Mouse (Mus musculus): Measurements from ENCODE around the gene Tmem233. TPM values are rescaled to one million over a fixed set of nuclear protein-coding genes. Genes with fewer than 3 reads are reported as not detected.

Tmem233 gene
- total and polyA plus RNA-seq, 3 experiments, result not detected

DNA sequence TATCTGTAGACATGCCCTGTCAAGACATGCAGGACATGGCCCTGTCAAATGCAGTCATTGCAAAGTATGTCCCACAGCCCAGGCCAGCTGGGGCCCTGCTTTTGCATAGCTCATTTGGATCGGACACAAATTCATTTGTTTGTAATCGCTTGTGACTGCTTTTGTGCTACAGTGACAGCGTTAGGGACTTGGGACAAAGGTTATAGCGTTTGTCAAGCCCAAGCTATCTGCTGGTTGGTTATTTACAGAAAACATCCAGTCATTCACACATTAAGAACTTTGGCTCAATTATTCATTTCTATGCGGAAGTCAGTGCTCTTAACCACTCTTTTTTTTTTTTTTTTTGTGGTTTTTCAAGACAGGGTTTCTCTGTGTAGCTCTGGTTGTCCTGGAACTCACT, 30.9 kb downstream of the Tmem233 start:
- no peak for TF ChIP-seq CTCF (IDR thresholded peaks at IDR 0.05)
- no peak for TF ChIP-seq EP300 (IDR thresholded peaks at IDR 0.05; ENCODE audit: insufficient read depth, low read depth, low read length)
- TF ChIP-seq POLR2A (IDR thresholded peaks at IDR 0.05; ENCODE audit: insufficient read depth, low read depth, low read length), result no peak
- no peak overlapping the region for H3K27ac ChIP-seq
- H3K79me2 ChIP-seq (replicated peaks; ENCODE audit: control insufficient read depth, insufficient read depth, low read length), result no peaks in the 10 kb centered on the region
- WGBS, result 87% methylated on average over 5 of the region's 5 CpGs
- no peaks in the 10 kb centered on the region for H3K36me3 ChIP-seq (ENCODE audit: control insufficient read depth, insufficient read depth, low read length)
- H3K4me1 ChIP-seq (ENCODE audit: control insufficient read depth, insufficient read depth, low read length), result peaks cover 2% of the 10 kb centered on the region; the same call in 1 of the 2 replicates
- H3K27me3 ChIP-seq (ENCODE audit: control insufficient read depth, insufficient read depth, low read length), result no peaks in the 10 kb centered on the region; the same call in 1 of the 2 replicates
- intact Hi-C loops (cut with DNase I), result no loop called here
- no peak overlapping the region for H3K4me3 ChIP-seq
- no peak overlapping the region for H3K9ac ChIP-seq (ENCODE audit: low read depth, low read length)
- no peak for DNase-seq

DNA sequence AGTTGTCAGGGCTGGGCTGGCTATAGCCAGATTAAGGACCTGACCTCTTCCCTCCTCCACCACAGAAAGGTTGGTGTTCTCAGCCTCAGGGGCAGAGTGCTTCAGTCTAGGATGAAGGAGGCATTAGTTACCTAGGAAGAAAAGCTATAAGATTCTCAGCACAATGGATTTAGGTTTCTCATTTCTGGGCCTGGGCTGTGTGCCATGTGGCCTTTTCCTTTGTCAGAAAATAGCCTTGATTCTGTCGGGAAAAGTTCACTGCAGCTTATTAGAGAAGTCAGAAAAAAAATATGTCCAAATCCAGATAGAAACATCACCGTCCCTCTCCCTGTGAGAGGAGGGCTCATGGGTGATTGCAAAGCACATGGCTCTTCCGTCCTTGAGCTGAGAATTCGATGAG, 33.2 kb downstream of the Tmem233 start:
- no peak overlapping the region for H3K4me3 ChIP-seq
- H3K36me3 ChIP-seq (ENCODE audit: control insufficient read depth, insufficient read depth, low read length), result no peaks in the 10 kb centered on the region
- no peaks in the 10 kb centered on the region for H3K79me2 ChIP-seq (replicated peaks; ENCODE audit: control insufficient read depth, insufficient read depth, low read length)
- no peak overlapping the region for H3K9ac ChIP-seq (ENCODE audit: low read depth, low read length)
- H3K4me1 ChIP-seq (ENCODE audit: control insufficient read depth, insufficient read depth, low read length), result peaks cover 2% of the 10 kb centered on the region; the same call in 1 of the 2 replicates
- no peaks in the 10 kb centered on the region; the same call in 1 of the 2 replicates for H3K27me3 ChIP-seq (ENCODE audit: control insufficient read depth, insufficient read depth, low read length)
- no peak overlapping the region for H3K27ac ChIP-seq
- WGBS, result 60% methylated on average over 4 of the region's 4 CpGs
- no peak for DNase-seq
- TF ChIP-seq POLR2A (IDR thresholded peaks at IDR 0.05; ENCODE audit: insufficient read depth, low read depth, low read length) (no peak), CTCF (IDR thresholded peaks at IDR 0.05) (no peak), EP300 (IDR thresholded peaks at IDR 0.05; ENCODE audit: insufficient read depth, low read depth, low read length) (no peak)
- intact Hi-C loops (cut with DNase I), result no loop called here

DNA sequence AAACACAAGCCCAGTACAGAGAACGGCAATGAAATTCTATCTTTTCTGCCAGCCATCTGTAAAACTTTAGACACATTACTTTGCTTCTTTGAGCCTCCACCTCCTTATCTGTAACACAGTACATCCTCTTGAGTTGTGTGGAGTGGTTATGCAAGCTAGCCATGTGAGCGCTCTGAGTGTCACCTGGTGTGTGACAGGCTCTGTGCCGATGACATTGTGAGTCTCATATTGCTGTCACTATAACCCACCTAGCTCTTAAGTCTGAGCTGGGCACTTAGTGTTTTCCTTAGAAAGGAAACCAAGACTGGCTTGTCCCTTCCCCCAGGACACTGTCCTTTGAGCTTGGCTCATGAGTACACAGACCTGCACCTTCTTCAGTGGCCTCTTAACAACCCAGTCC, 34.7 kb downstream of the Tmem233 start:
- H3K27ac ChIP-seq, result no peak overlapping the region
- no peak overlapping the region for H3K9ac ChIP-seq (ENCODE audit: low read depth, low read length)
- no peak for DNase-seq
- peaks cover 2% of the 10 kb centered on the region; the same call in 1 of the 2 replicates for H3K4me1 ChIP-seq (ENCODE audit: control insufficient read depth, insufficient read depth, low read length)
- intact Hi-C loops (cut with DNase I), result no loop called here
- WGBS, result 73% methylated on average over 3 of the region's 3 CpGs
- no peaks in the 10 kb centered on the region for H3K79me2 ChIP-seq (replicated peaks; ENCODE audit: control insufficient read depth, insufficient read depth, low read length)
- H3K27me3 ChIP-seq (ENCODE audit: control insufficient read depth, insufficient read depth, low read length), result no peaks in the 10 kb centered on the region
- no peak for TF ChIP-seq EP300 (IDR thresholded peaks at IDR 0.05; ENCODE audit: insufficient read depth, low read depth, low read length)
- TF ChIP-seq CTCF (IDR thresholded peaks at IDR 0.05), result no peak
- no peaks in the 10 kb centered on the region for H3K36me3 ChIP-seq (ENCODE audit: control insufficient read depth, insufficient read depth, low read length)
- no peak overlapping the region for H3K4me3 ChIP-seq

DNA sequence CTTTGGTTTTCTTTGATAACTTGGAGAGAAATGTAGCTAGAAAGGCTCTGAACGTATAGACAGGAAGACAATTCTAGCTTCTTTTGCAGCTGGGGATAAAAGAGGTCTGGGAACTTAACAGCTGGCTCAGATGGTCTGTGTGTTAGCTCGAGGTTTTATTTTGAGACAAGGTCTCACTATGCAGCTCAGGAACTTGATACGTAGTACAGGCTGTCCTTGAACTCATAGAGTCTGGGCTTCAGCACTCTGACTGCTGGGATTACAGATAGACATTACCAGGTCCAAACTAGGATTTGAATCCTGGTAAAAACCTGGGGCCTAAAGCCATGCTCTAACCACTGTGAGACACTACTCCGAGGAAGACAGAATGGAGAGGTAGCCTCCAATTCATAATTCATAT, 36.8 kb downstream of the Tmem233 start:
- no peak for DNase-seq
- Histone ChIP-seq H3K36me3 (ENCODE audit: control insufficient read depth, insufficient read depth, low read length) (no peaks in the 10 kb centered on the region), H3K27ac (no peak overlapping the region), H3K27me3 (ENCODE audit: control insufficient read depth, insufficient read depth, low read length) (no peaks in the 10 kb centered on the region), H3K4me3 (no peak overlapping the region), H3K9ac (ENCODE audit: low read depth, low read length) (no peak overlapping the region), H3K79me2 (replicated peaks; ENCODE audit: control insufficient read depth, insufficient read depth, low read length) (no peaks in the 10 kb centered on the region), H3K4me1 (ENCODE audit: control insufficient read depth, insufficient read depth, low read length) (peaks cover 2% of the 10 kb centered on the region; the same call in 1 of the 2 replicates)
- intact Hi-C loops (cut with DNase I), result no loop called here
- 68% methylated on average over 4 of the region's 4 CpGs for WGBS
- TF ChIP-seq POLR2A (IDR thresholded peaks at IDR 0.05; ENCODE audit: insufficient read depth, low read depth, low read length) (no peak), CTCF (IDR thresholded peaks at IDR 0.05) (no peak), EP300 (IDR thresholded peaks at IDR 0.05; ENCODE audit: insufficient read depth, low read depth, low read length) (no peak)

DNA sequence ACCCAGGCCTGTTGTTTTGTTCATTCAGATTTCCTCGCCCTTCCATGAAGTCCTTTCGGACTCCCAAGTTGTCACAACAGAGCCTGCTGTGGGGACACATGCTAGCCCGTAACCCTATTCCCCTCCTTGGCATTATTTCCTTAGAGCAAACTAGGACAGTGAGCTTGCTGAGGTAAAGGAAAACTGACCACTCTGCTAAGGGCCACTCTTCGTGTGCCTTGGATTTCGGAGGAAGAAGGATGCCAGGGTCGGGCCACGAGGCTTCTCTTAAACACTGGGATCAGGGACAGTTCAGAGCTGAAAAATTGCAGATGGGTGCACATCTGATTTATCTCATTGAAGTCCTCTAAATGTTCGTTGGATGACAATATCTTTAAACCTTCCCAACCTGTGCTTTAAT, 37.5 kb downstream of the Tmem233 start:
- TF ChIP-seq POLR2A (IDR thresholded peaks at IDR 0.05; ENCODE audit: insufficient read depth, low read depth, low read length) (no peak), CTCF (IDR thresholded peaks at IDR 0.05) (no peak)
- no peaks in the 10 kb centered on the region for H3K79me2 ChIP-seq (replicated peaks; ENCODE audit: control insufficient read depth, insufficient read depth, low read length)
- no peak for DNase-seq
- H3K9ac ChIP-seq (ENCODE audit: low read depth, low read length), result no peak overlapping the region
- H3K36me3 ChIP-seq (ENCODE audit: control insufficient read depth, insufficient read depth, low read length), result no peaks in the 10 kb centered on the region
- H3K4me1 ChIP-seq (ENCODE audit: control insufficient read depth, insufficient read depth, low read length), result peaks cover 2% of the 10 kb centered on the region; the same call in 1 of the 2 replicates
- H3K4me3 ChIP-seq, result no peak overlapping the region
- intact Hi-C loops (cut with DNase I), result no loop called here
- WGBS, result 80% methylated on average over 8 of the region's 8 CpGs
- no peak overlapping the region for H3K27ac ChIP-seq
- no peaks in the 10 kb centered on the region; the same call in 1 of the 2 replicates for H3K27me3 ChIP-seq (ENCODE audit: control insufficient read depth, insufficient read depth, low read length)

- Histone ChIP-seq H3K36me3 (ENCODE audit: control insufficient read depth, insufficient read depth, low read length) (no peaks in the 10 kb centered on the region), H3K79me2 (replicated peaks; ENCODE audit: control insufficient read depth, insufficient read depth, low read length) (no peaks in the 10 kb centered on the region), H3K4me1 (ENCODE audit: control insufficient read depth, insufficient read depth, low read length) (no peaks in the 10 kb centered on the region), H3K9ac (ENCODE audit: low read depth, low read length) (no peak overlapping the region), H3K4me3 (no peak overlapping the region), H3K27ac (no peak overlapping the region), H3K27me3 (ENCODE audit: control insufficient read depth, insufficient read depth, low read length) (no peaks in the 10 kb centered on the region; the same call in 1 of the 2 replicates)
- no peak for DNase-seq
- intact Hi-C loops (cut with DNase I), result no loop called here
- 64% methylated on average over 7 of the region's 7 CpGs for WGBS
- no peak for TF ChIP-seq CTCF (IDR thresholded peaks at IDR 0.05)
Measured at GRCm38 (mm10) chr5:116042241-116042640, 40.8 kb downstream of the Tmem233 start.

Measured in heart, adult 2 months (tissue).